Mouse (Mus musculus): ENCODE data around the gene Gja10. TPM values are rescaled to one million over a fixed set of nuclear protein-coding genes. Genes with fewer than 3 reads are reported as not detected.

Gja10 gene
- polyA plus RNA-seq, 1 experiment from 2014 or later, result 0.06 TPM

DNA sequence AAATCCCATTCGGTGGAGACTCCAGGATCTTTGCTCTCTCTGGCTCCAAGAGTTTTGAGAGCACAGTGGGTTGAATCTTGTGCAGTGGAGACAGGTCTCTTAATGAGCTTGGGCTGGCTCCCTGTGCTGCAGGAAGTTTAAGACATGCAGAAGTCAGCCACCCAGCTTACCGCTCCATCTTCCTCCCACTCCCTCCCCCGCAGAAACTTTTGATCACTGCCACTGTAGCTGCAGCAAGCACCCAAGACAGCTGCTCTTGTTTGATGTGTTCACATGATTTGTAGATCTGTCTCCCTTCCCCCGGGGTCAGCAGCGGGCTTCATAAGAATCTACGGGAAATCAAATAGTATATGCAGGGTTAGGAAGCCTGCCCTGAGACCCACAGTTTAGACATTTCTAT lies 42.3 kb downstream of the Gja10 start:
- Histone ChIP-seq H3K36me3 (0 out of 2 replicates have a peak, but pooled peaks cover 5% of the 10 kb centered on the region), H3K4me1 (peaks cover 17% of the 10 kb centered on the region), H3K4me2 (no peak overlapping the region), H3K27me3 (replicated peaks) (no peaks in the 10 kb centered on the region), H3K27ac (no peak overlapping the region), H3K4me3 (no peak overlapping the region), H3K9ac (no peak overlapping the region), H3K9me3 (replicated peaks) (no peaks in the 10 kb centered on the region)
- 49% methylated on average over 6 of the region's 6 CpGs for WGBS (ENCODE audit: insufficient replicate concordance)
- no peak for ATAC-seq

GRCm38 (mm10) chr4:32555506-32555905 lies 47.1 kb downstream of the Gja10 start:
- Histone ChIP-seq H3K27ac (no peak overlapping the region), H3K4me1 (peaks cover 4% of the 10 kb centered on the region; the same call in 1 of the 2 replicates), H3K4me3 (no peak overlapping the region), H3K4me2 (no peak overlapping the region), H3K9me3 (replicated peaks) (no peaks in the 10 kb centered on the region), H3K27me3 (replicated peaks) (no peaks in the 10 kb centered on the region), H3K9ac (no peak overlapping the region), H3K36me3 (no peaks in the 10 kb centered on the region)
- 72% methylated on average over 7 of the region's 7 CpGs for WGBS (ENCODE audit: insufficient replicate concordance)
- ATAC-seq, result no peak

DNA sequence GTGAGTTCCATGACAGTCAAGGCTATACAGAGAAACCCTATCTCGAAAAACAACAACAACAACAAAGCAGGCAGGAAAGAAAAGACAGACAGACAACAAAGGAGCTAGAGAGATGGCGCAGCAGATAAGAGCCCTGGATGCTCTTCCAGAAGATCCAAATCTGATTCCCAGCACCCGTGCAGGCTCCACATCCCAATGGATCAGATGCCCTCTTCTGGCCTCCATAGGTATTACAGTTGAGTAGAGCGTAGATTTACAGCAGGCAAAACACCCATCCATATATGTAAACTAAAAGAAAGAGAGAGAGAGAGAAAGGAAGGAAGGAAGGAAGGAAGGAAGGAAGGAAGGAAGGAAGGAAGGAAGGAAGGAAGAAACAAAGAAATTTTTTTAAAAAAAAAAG lies 51.2 kb downstream of the Gja10 start:
- no peaks in the 10 kb centered on the region for H3K4me1 ChIP-seq
- H3K27me3 ChIP-seq (replicated peaks), result no peaks in the 10 kb centered on the region
- no peak overlapping the region for H3K9ac ChIP-seq
- no peak overlapping the region for H3K4me2 ChIP-seq
- no peaks in the 10 kb centered on the region for H3K9me3 ChIP-seq (replicated peaks)
- ATAC-seq, result no peak
- WGBS (ENCODE audit: insufficient replicate concordance), result 33% methylated on average over 4 of the region's 4 CpGs
- H3K27ac ChIP-seq, result no peak overlapping the region
- H3K36me3 ChIP-seq, result no peaks in the 10 kb centered on the region
- H3K4me3 ChIP-seq, result no peak overlapping the region

DNA sequence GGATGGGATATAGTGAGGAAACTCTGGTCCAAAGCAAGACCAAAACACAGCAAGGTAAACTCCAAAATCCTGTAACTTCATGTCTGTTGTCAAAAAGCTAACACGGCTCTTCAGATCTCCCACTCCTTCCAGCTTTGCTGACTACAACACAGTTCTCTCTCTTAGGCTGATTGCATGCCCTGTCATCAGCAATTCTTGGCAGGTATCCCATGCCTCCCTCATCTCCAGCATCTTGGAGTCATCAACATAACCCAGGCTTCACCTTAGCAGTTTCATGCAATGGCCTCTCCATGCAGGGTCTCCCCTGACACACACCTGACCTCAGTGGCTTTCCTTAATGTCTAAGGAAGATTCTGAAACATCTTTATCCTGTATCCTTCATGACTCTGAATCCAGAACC lies 53.4 kb downstream of the Gja10 start:
- H3K4me2 ChIP-seq, result no peak overlapping the region
- H3K9me3 ChIP-seq (replicated peaks), result no peaks in the 10 kb centered on the region
- no peaks in the 10 kb centered on the region for H3K27me3 ChIP-seq (replicated peaks)
- no peak overlapping the region for H3K9ac ChIP-seq
- H3K4me1 ChIP-seq, result no peaks in the 10 kb centered on the region
- H3K4me3 ChIP-seq, result no peak overlapping the region
- H3K27ac ChIP-seq, result no peak overlapping the region
- no peaks in the 10 kb centered on the region for H3K36me3 ChIP-seq
- WGBS (ENCODE audit: insufficient replicate concordance), result 79% methylated on average over 1 of the region's 1 CpGs
- no peak for ATAC-seq

Other genes with a start within 250 kb of the Gja10 start
- 36.2 and 36.6 TPM in 2 replicates for gene Casp8ap2, start 12.7 kb upstream of the Gja10 start, polyA plus RNA-seq (2016; fragmentation: Nextera tagmentation; extraction: Ambion mirVana)
- gene Mdn1, start 54.4 kb upstream of the Gja10 start, polyA plus RNA-seq (2016; fragmentation: Nextera tagmentation; extraction: Ambion mirVana), result 10.9 and 11.4 TPM in 2 replicates
- gene Lyrm2, start 197.5 kb upstream of the Gja10 start, polyA plus RNA-seq (2016; fragmentation: Nextera tagmentation; extraction: Ambion mirVana), result 45.2 and 48.3 TPM in 2 replicates